Mouse (Mus musculus): ENCODE measurements around the gene Zfp961. TPM values are rescaled to one million over a fixed set of nuclear protein-coding genes. Genes with fewer than 3 reads are reported as not detected.

Gene Zfp961
- 6.3 TPM for polyA plus RNA-seq (2017; shearing (Covaris generic))

GRCm38 (mm10) chr8:71950482-71951221 is at the start of gene Zfp961:
Gene Zfp961 (plus strand): TSS chr8:71951038.

GRCm38 (mm10) chr8:71908309-71909261 is 42.3 kb upstream of the Zfp961 start, which contains the start of the genes Zfp882 and Zfp617:
Gene Zfp882 (plus strand): TSS chr8:71908608.
Gene Zfp617 (plus strand): TSS chr8:71908635.

GRCm38 (mm10) chr8:72009473-72009872 is 58.6 kb downstream of the Zfp961 start, which contains the start of gene Cyp4f18:
Gene Cyp4f18 (minus strand): TSS chr8:72009626.

GRCm38 (mm10) chr8:72040918-72041317 is 90.1 kb downstream of the Zfp961 start, which contains the start of gene Olfr372:
Gene Olfr372 (plus strand): TSS chr8:72041218.

Other genes with a start within 250 kb of the Zfp961 start
- 1.6 TPM for gene B3gnt3, start 249.2 kb upstream of the Zfp961 start, polyA plus RNA-seq (2017; shearing (Covaris generic))
- gene Fcho1, start 225.3 kb upstream of the Zfp961 start, polyA plus RNA-seq (2017; shearing (Covaris generic)), result 144 TPM
- 4.5 TPM for gene Zfp709, start 69.0 kb upstream of the Zfp961 start, polyA plus RNA-seq (2017; shearing (Covaris generic))
- gene Zfp882, start 42.4 kb upstream of the Zfp961 start, polyA plus RNA-seq (2017; shearing (Covaris generic)), result 3.2 TPM
- gene Zfp617, start 42.4 kb upstream of the Zfp961 start, polyA plus RNA-seq (2017; shearing (Covaris generic)), result 6.8 TPM
- gene Cyp4f18, start 58.6 kb downstream of the Zfp961 start, polyA plus RNA-seq (2017; shearing (Covaris generic)), result not detected
- not detected for gene Olfr372, start 90.2 kb downstream of the Zfp961 start, polyA plus RNA-seq (2017; shearing (Covaris generic))
- 0.40 TPM for gene Olfr373, start 132.1 kb downstream of the Zfp961 start, polyA plus RNA-seq (2017; shearing (Covaris generic))
- 0.15 TPM for gene Olfr374, start 156.0 kb downstream of the Zfp961 start, polyA plus RNA-seq (2017; shearing (Covaris generic))
- 501 TPM for gene Tpm4, start 183.9 kb downstream of the Zfp961 start, polyA plus RNA-seq (2017; shearing (Covaris generic))
- 163 TPM for gene Rab8a, start 210.2 kb downstream of the Zfp961 start, polyA plus RNA-seq (2017; shearing (Covaris generic))
- gene Hsh2d, start 238.6 kb downstream of the Zfp961 start, polyA plus RNA-seq (2017; shearing (Covaris generic)), result 13.2 TPM

Data from naive thymus-derived CD4-positive, alpha-beta T cell, adult 5 months (primary cell).